Mouse (Mus musculus) B cell, adult 67 days (primary cell): ENCODE results near the gene Lgals8. TPM values are rescaled to one million over a fixed set of nuclear protein-coding genes. Genes with fewer than 3 reads are reported as not detected.

Experiments
- total RNA-seq, 2 experiments: library from RNA; stranded (reverse); gene quantifications; 4 replicates each; pipeline ENCODE4 v1.2.4; 2023

Gene Lgals8
- 100 to 1,000 TPM; 172 to 179 TPM for total RNA-seq

GRCm38 (mm10) chr13:12464844-12465243, at the start of gene Lgals8:
Gene Lgals8, minus strand, starts transcription at chr13:12464944.

DNA sequence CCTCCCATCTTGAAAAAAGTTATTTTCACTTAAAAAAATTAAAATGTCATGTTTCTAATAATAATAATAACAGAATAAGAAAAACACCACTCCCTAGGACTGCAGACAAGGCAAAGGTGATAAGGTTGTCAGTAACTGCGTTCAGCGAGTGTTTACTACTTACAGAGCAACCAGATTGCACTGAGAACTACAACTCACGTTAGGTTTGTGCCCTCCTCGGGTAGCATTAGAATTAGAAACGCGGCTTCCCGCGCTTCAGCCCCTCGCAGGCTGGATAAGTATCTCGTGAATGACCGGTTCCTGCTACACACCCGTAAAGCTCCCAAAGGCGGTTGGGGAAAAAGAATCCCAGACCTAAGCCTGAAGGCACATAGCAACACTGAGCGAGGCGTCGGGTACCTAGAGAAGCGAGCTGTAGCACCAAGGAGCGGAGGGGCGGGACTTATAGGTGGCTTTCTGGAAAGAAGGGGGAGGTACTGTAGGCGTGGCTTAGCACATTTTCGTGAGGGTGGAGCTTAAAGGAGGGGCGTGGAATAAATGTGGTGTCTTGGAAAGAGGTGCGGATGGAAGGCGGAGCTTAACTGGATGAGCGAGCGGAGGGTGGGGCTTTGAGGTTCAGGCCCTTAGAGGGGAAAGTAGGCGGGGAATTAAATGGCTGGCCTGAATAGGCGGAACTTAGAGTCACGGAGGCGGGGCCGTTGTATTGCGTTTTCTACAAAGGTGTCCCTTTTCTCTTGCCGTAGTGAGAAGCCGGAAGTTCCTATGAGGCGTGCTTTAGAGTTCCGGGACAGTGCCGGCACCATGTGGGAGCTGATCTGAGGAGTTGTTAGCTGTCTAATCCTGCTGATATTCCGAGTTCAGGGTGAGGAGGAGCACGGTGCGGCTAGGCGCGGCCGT, 69.9 kb downstream of the Lgals8 start, which contains the start of gene Heatr1:
TSS of gene Heatr1 (plus strand) at position 419 of the 897 bp plus-strand sequence.

Other genes starting within 250 kb of the Lgals8 start
- 10 to 100 TPM; 42.6 TPM for gene Mtr, start 206.8 kb downstream of the Lgals8 start, total RNA-seq
- gene Actn2, start 124.2 kb downstream of the Lgals8 start, total RNA-seq = under 1 TPM in 1 of 2 experiments, not detected in 1; 0.41 TPM
- 10 to 100 TPM; 76.7 to 93.5 TPM for gene Heatr1, start 69.9 kb downstream of the Lgals8 start, total RNA-seq
- 10 to 100 TPM; 26.0 to 28.6 TPM for gene Edaradd, start 55.5 kb upstream of the Lgals8 start, total RNA-seq
- gene Ero1lb, start 100.9 kb upstream of the Lgals8 start, total RNA-seq = 100 to 1,000 TPM; 112 to 116 TPM